Mouse (Mus musculus): Measurements from ENCODE around the gene Arhgdig. TPM values are rescaled to one million over a fixed set of nuclear protein-coding genes. Genes with fewer than 3 reads are reported as not detected.
"Not testable (repeated sequence)": the region's sequence is repeated elsewhere in the genome, so short reads cannot be mapped to it uniquely, and the experiment has no call there.

Arhgdig gene
- polyA plus RNA-seq, 1 experiment from 2014 or later = 21.7 TPM

DNA sequence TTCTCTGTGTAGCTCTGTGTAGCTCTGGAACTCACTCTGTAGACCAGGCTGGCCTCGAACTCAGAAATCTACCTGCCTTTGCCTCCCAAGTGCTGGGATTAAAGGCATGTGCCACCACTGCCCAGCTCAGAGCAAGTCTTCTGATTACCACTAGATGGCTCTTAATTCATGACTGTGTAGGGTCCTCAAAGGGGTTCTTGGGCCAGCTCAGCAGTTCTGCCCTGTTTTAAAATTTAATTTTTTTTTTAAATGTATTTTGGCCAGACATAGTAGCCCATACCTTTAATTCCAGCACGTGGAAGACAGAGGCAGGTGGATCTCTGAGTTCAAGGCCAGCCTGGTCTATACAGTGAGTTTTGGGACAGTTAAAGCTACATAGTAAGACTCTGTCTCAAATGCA lies 32.3 kb downstream of the Arhgdig start:
- ATAC-seq (ENCODE audit: low read depth); H3K4me2 ChIP-seq; DNase-seq: not testable (repeated sequence)

DNA sequence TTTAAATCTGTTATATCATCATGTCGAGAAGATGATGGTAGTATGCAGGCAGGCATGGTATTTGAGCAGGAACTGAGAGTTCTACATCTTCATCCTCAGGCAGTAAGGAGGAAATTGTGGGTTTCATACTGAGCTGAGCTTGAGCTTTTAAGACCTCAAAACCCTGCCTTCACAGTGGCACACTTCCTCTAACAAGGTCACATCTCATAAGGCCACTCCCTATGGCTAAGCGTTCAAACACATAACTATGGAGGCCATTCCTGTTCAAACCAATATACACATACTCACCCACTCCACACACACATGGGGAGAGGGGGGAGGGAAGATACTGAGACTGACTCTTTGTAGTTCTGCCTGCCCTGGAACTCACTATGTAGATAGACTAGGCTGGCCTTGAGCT lies 39.5 kb downstream of the Arhgdig start:
- Histone ChIP-seq H3K27ac (no peak overlapping the region), H3K9me3 (replicated peaks) (no peaks in the 10 kb centered on the region), H3K36me3 (peaks cover 11% of the 10 kb centered on the region), H3K4me2 (no peak overlapping the region), H3K9ac (no peak overlapping the region), H3K4me1 (replicated peaks) (no peaks in the 10 kb centered on the region), H3K4me3 (replicated peaks) (no peak overlapping the region), H3K27me3 (no peaks in the 10 kb centered on the region)
- 20% methylated on average over 2 of the region's 2 CpGs for WGBS (ENCODE audit: insufficient replicate concordance)
- ATAC-seq (ENCODE audit: low read depth) = no peak
- no peak for DNase-seq

More for the DNA sequence above, 32.3 kb downstream of the Arhgdig start:
- peaks cover 35% of the 10 kb centered on the region for H3K36me3 ChIP-seq
- not testable (repeated sequence) for H3K9me3 ChIP-seq (replicated peaks); H3K4me1 ChIP-seq (replicated peaks); H3K27me3 ChIP-seq; H3K4me3 ChIP-seq (replicated peaks); H3K9ac ChIP-seq; H3K27ac ChIP-seq
- 71% methylated on average over 2 of the region's 2 CpGs for WGBS (ENCODE audit: insufficient replicate concordance)

DNA sequence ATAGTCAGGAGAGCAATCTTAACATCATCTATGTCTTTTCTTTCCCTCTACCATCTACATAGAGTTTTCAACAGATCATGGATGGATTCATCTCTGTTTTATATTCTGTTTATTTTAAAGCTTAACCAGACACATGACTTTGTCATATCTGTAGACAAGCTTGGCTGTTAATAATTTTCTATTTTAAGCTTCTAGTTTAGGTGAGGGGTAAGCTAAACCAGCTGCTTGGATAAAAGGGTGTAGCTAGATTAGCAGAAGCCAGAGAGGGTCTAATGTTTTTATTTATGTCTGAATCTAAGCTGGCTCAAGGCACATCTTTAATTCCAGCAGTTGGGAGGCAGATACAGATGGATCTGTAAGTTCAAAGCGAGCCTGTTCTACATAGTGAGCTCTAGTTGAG lies 44.9 kb downstream of the Arhgdig start:
- Histone ChIP-seq H3K4me2 (no peak overlapping the region), H3K36me3 (peaks cover 11% of the 10 kb centered on the region), H3K4me1 (replicated peaks) (no peaks in the 10 kb centered on the region), H3K27ac (no peak overlapping the region), H3K9me3 (replicated peaks) (no peaks in the 10 kb centered on the region), H3K9ac (no peak overlapping the region), H3K27me3 (no peaks in the 10 kb centered on the region), H3K4me3 (replicated peaks) (no peak overlapping the region)
- 73% methylated on average over 1 of the region's 1 CpGs for WGBS (ENCODE audit: insufficient replicate concordance)
- no peak for ATAC-seq (ENCODE audit: low read depth)
- DNase-seq = no peak

DNA sequence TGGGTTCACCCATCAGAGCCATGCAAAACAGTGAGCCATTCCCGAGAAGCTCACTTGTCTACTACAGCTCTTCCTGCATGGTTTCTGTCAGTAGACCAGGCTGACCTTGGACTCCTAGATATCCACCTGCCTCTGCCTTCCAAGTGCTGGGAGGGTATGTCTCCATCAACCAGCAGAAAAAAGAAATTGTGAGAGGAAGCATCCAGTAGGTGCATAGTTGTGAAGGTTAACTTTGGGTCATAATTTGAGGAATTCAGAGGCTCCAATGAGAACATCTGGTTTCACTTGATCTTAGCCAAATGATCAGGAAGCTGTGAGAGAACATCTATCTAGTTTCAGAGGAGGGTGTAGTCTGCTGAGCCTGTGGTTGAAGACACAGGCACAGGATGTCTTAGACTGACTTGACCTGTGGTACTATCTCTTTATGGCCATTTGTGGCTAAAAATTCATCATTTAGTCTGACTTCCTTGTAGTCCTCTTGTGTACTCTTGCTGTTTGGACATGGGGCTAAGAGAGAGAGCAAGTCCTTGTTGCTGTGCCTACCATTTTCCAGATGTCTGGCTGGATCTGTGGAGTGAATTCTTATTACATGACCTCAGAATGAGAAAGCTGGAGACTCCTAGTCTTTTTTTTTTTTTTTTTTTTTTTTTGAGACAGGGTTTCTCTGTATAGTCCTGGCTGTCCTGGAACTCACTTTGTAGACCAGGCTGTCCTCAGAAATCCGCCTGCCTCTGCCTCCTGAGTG lies 55.5 kb downstream of the Arhgdig start:
- no peaks in the 10 kb centered on the region for H3K27me3 ChIP-seq
- H3K36me3 ChIP-seq = peaks cover 70% of the 10 kb centered on the region
- no peak overlapping the region for H3K4me2 ChIP-seq
- no peak overlapping the region for H3K4me3 ChIP-seq (replicated peaks)
- H3K9me3 ChIP-seq (replicated peaks) = no peaks in the 10 kb centered on the region
- no peaks in the 10 kb centered on the region for H3K4me1 ChIP-seq (replicated peaks)
- ATAC-seq (ENCODE audit: low read depth) (no peak), DNase-seq (no peak)
- no peak overlapping the region for H3K9ac ChIP-seq
- WGBS (ENCODE audit: insufficient replicate concordance) = 90% methylated on average over 2 of the region's 2 CpGs
- no peak overlapping the region for H3K27ac ChIP-seq

Other genes starting within 250 kb of the Arhgdig start
- gene Capn15, start 222.0 kb downstream of the Arhgdig start, polyA plus RNA-seq (2015; fragmentation: Nextera tagmentation; extraction: Ambion mirVana) = 11.1 and 12.3 TPM in 2 replicates
- gene Rab11fip3, start 138.2 kb downstream of the Arhgdig start, polyA plus RNA-seq (2015; fragmentation: Nextera tagmentation; extraction: Ambion mirVana) = 1.8 and 1.9 TPM in 2 replicates
- gene Decr2, start 117.4 kb downstream of the Arhgdig start, polyA plus RNA-seq (2015; fragmentation: Nextera tagmentation; extraction: Ambion mirVana) = 11.1 and 13.8 TPM in 2 replicates
- gene Nme4, start 112.2 kb downstream of the Arhgdig start, polyA plus RNA-seq (2015; fragmentation: Nextera tagmentation; extraction: Ambion mirVana) = 56.2 and 58.8 TPM in 2 replicates
- gene Tmem8, start 94.5 kb downstream of the Arhgdig start, polyA plus RNA-seq (2015; fragmentation: Nextera tagmentation; extraction: Ambion mirVana) = 1.3 and 1.7 TPM in 2 replicates
- gene Mrpl28, start 84.3 kb downstream of the Arhgdig start, polyA plus RNA-seq (2015; fragmentation: Nextera tagmentation; extraction: Ambion mirVana) = 148 and 156 TPM in 2 replicates
- 2.9 and 3.7 TPM in 2 replicates for gene Axin1, start 69.1 kb downstream of the Arhgdig start, polyA plus RNA-seq (2015; fragmentation: Nextera tagmentation; extraction: Ambion mirVana)
- gene Pdia2, start 8.7 kb downstream of the Arhgdig start, polyA plus RNA-seq (2015; fragmentation: Nextera tagmentation; extraction: Ambion mirVana) = 72.7 and 75.6 TPM in 2 replicates
- 0.30 and 0.48 TPM in 2 replicates for gene Rgs11, start 4.8 kb downstream of the Arhgdig start, polyA plus RNA-seq (2015; fragmentation: Nextera tagmentation; extraction: Ambion mirVana)
- 11.9 and 12.0 TPM in 2 replicates for gene Fam234a, start 36.5 kb upstream of the Arhgdig start, polyA plus RNA-seq (2015; fragmentation: Nextera tagmentation; extraction: Ambion mirVana)
- 40.8 and 50.9 TPM in 2 replicates for gene Luc7l, start 45.1 kb upstream of the Arhgdig start, polyA plus RNA-seq (2015; fragmentation: Nextera tagmentation; extraction: Ambion mirVana)
- gene Neurl1b, start 207.0 kb upstream of the Arhgdig start, polyA plus RNA-seq (2015; fragmentation: Nextera tagmentation; extraction: Ambion mirVana) = 0.03 and 0.06 TPM in 2 replicates